Mouse (Mus musculus): Measurements from ENCODE around the gene Selenom. TPM values are rescaled to one million over a fixed set of nuclear protein-coding genes. Genes with fewer than 3 reads are reported as not detected.

Selenom gene
- polyA plus RNA-seq, 1 experiment from 2014 or later: 153 TPM

- no peaks in the 10 kb centered on the region for H3K9me3 ChIP-seq
- H3K27ac ChIP-seq: peak overlapping the region; percentile 95
- H3K9ac ChIP-seq: peak overlapping the region; percentile 72
- no peak for ATAC-seq (ENCODE audit: low FRiP score, low read depth)
- peaks cover 28% of the 10 kb centered on the region for H3K36me3 ChIP-seq
- H3K4me1 ChIP-seq: peaks cover 36% of the 10 kb centered on the region
- 37% methylated on average over 5 of the region's 5 CpGs for WGBS
- peak overlapping the region; percentile 79 for H3K4me2 ChIP-seq (replicated peaks)
- H3K4me3 ChIP-seq: peak overlapping the region; percentile 49
- H3K27me3 ChIP-seq: no peaks in the 10 kb centered on the region
Measured at GRCm38 (mm10) chr11:3536082-3536481, 21.6 kb downstream of the Selenom start.

DNA sequence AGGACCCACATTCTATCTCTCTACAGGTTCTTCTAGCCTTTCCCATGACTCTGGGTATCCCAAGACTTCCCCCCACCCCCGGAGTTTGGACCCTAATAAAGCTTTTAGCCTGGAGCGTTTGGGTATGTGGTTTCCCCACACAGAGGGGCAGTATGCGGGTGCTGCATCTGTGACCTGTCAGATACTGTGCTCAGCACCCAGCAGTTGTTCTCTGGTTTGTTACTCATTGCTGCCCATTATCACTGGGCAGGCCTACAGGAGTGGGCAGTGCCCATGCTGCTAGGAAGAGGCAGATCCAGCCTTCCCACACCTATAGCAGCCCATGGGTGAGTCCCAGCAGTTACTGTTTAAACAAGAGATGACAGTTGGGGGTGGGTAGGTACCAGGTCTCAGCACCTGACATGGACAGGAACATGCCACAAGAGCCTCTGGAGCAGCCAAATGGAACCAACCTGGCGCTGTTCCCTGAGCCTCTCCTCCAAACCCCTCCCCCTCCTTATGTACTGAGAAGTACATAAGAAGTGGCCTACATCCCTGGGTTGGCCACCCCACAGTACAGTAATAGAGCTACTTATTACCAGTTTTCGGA, 22.4 kb downstream of the Selenom start:
- H3K4me1 ChIP-seq: peaks cover 36% of the 10 kb centered on the region
- no peaks in the 10 kb centered on the region for H3K27me3 ChIP-seq
- WGBS: 92% methylated on average over 5 of the region's 5 CpGs
- peak overlapping the region; percentile 79 for H3K4me2 ChIP-seq (replicated peaks)
- H3K9ac ChIP-seq: no peak overlapping the region
- H3K4me3 ChIP-seq: peak overlapping the region; percentile 65; the same call in 1 of the 2 replicates
- peaks cover 21% of the 10 kb centered on the region for H3K36me3 ChIP-seq
- no peaks in the 10 kb centered on the region for H3K9me3 ChIP-seq
- no peak for ATAC-seq (ENCODE audit: low FRiP score, low read depth)
- no peak overlapping the region for H3K27ac ChIP-seq

- 86% methylated on average over 3 of the region's 3 CpGs for WGBS
- no peak for ATAC-seq (ENCODE audit: low FRiP score, low read depth)
- no peak overlapping the region for H3K27ac ChIP-seq
- H3K27me3 ChIP-seq: no peaks in the 10 kb centered on the region
- peak overlapping the region; percentile 79 for H3K4me2 ChIP-seq (replicated peaks)
- peak overlapping the region; percentile 83 for H3K9ac ChIP-seq
- no peaks in the 10 kb centered on the region for H3K9me3 ChIP-seq
- H3K4me3 ChIP-seq: peak overlapping the region; percentile 65
- peaks cover 12% of the 10 kb centered on the region for H3K36me3 ChIP-seq
- H3K4me1 ChIP-seq: peaks cover 38% of the 10 kb centered on the region
Measured at GRCm38 (mm10) chr11:3537711-3538110, 23.2 kb downstream of the Selenom start.

DNA sequence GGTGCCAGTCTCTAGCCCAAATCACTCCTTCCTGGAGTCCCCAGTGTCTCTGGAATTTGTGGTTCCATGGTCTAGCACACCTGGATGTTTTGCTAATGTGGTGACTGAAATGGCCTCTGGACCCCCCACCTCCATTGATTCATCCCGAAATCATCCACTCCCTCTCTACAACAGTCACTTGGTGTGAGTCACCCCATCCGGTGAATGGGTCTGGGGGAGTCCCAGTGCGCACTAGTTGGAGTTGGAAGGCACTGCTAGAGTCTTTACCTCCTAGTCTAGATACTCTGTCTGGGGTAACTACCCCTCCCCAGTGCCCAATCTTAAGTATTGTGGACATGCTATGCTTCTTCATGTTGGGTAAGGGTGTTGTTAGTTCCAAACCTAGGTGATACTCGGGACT, 23.9 kb downstream of the Selenom start:
- peaks cover 44% of the 10 kb centered on the region for H3K4me1 ChIP-seq
- WGBS: 74% methylated on average over 4 of the region's 4 CpGs

DNA sequence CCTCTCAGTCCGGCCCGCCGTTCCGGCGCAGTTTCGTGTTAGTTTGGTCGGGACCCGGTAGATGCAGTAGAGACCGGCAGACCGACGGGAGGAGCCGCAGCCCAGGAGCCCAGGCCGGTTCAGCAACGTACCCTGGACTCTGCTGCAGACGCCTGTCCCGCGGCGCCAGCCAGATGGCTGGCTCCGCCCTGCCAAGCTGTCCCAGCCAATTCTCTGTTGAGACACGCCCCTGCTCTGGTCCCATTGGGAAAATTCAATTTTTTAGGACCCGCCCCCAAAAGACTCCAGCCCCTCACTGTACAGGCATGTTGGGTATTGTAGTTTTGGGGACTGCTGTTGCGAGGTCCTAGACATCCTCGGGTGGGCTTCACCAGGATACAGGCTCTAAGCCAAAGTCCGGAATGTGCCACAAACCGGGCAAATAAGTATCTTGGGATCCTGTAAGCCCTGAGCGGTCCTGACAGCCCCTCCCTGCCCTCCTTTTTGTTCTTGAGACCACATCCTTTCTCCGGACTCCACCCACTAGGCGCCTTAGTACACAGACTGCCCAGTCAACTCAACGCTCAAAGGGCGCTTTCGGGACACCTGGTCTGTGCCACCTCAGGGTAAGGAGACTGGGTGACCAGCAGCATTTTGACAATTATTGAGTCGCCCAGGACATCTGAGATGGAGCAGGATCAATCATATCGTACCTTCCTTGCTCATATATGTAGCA, 24.8 kb downstream of the Selenom start:
- peaks cover under 1% of the 10 kb centered on the region; the same call in 1 of the 2 replicates for H3K36me3 ChIP-seq
- peak; percentile 91 for ATAC-seq (ENCODE audit: low FRiP score, low read depth)
- H3K4me1 ChIP-seq: peaks cover 48% of the 10 kb centered on the region
- H3K27ac ChIP-seq: peak overlapping the region; percentile 33; the same call in 1 of the 2 replicates
- H3K9ac ChIP-seq: peak overlapping the region; percentile 83
- no peaks in the 10 kb centered on the region for H3K27me3 ChIP-seq
- H3K4me2 ChIP-seq (replicated peaks): peak overlapping the region; percentile 79
- H3K4me3 ChIP-seq: peak overlapping the region; percentile 65
- WGBS: 4% methylated on average over 33 of the region's 33 CpGs
- H3K9me3 ChIP-seq: 0 out of 2 replicates have a peak, but pooled peaks cover under 1% of the 10 kb centered on the region

More for the DNA sequence above, 23.9 kb downstream of the Selenom start:
- peak overlapping the region; percentile 65 for H3K4me3 ChIP-seq
- peak overlapping the region; percentile 83 for H3K9ac ChIP-seq
- H3K4me2 ChIP-seq (replicated peaks): peak overlapping the region; percentile 79
- no peaks in the 10 kb centered on the region for H3K9me3 ChIP-seq
- no peak for ATAC-seq (ENCODE audit: low FRiP score, low read depth)
- H3K27ac ChIP-seq: peak overlapping the region; percentile 33; the same call in 1 of the 2 replicates
- peaks cover 6% of the 10 kb centered on the region for H3K36me3 ChIP-seq
- H3K27me3 ChIP-seq: no peaks in the 10 kb centered on the region

GRCm38 (mm10) chr11:3539826-3540196, 25.3 kb downstream of the Selenom start:
- Histone ChIP-seq H3K4me1 (peaks cover 44% of the 10 kb centered on the region), H3K9me3 (peaks cover 6% of the 10 kb centered on the region; the same call in 1 of the 2 replicates), H3K4me3 (peak overlapping the region; percentile 65), H3K9ac (no peak overlapping the region), H3K27me3 (no peaks in the 10 kb centered on the region), H3K27ac (no peak overlapping the region), H3K36me3 (no peaks in the 10 kb centered on the region; the same call in 1 of the 2 replicates), H3K4me2 (replicated peaks) (peak overlapping the region; percentile 79)
- ATAC-seq (ENCODE audit: low FRiP score, low read depth): no peak
- 83% methylated on average over 4 of the region's 4 CpGs for WGBS

GRCm38 (mm10) chr11:3540451-3541085, 26.1 kb downstream of the Selenom start, which contains the start of gene Smtn:
Gene Smtn, minus strand, starts transcription at chr11:3540612.
- H3K4me1 ChIP-seq: peaks cover 40% of the 10 kb centered on the region
- peak within 1 kb of the TSS; percentile 83 for H3K9ac ChIP-seq
- peak within 1 kb of the TSS; percentile 79 for H3K4me2 ChIP-seq (replicated peaks)
- WGBS: 93% methylated on average over 23 of the region's 23 CpGs
- H3K27ac ChIP-seq: no peak within 1 kb of the TSS
- H3K4me3 ChIP-seq: peak within 1 kb of the TSS; percentile 65
- H3K36me3 ChIP-seq: no peaks in the 10 kb centered on the region; the same call in 1 of the 2 replicates
- ATAC-seq (ENCODE audit: low FRiP score, low read depth): no peak
- H3K27me3 ChIP-seq: no peaks in the 10 kb centered on the region
- H3K9me3 ChIP-seq: peaks cover 6% of the 10 kb centered on the region; the same call in 1 of the 2 replicates

DNA sequence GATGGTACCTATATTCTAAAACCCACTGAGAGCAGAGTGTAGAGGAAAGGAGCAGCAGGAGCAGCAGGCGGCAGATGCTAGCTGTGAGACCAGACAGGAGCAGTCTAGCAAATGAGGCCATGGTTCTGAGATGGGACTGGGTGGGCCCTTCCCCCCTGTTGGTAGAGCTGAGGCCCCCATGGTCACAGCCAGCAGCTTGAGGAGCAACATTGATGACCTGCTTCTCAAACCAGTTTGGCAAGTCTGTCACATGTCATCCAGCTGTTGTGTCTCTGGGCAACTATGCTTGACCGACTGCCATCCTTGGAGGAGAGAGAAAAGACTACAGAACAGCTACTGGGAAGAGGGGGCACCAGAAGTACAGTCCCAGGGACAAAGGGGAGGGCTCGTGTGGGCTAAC, 27.4 kb downstream of the Selenom start:
- no peak for ATAC-seq (ENCODE audit: low FRiP score, low read depth)
- Histone ChIP-seq H3K27me3 (no peaks in the 10 kb centered on the region), H3K4me1 (peaks cover 37% of the 10 kb centered on the region), H3K4me2 (replicated peaks) (no peak overlapping the region), H3K9me3 (peaks cover 6% of the 10 kb centered on the region; the same call in 1 of the 2 replicates), H3K27ac (no peak overlapping the region), H3K4me3 (no peak overlapping the region), H3K9ac (no peak overlapping the region), H3K36me3 (no peaks in the 10 kb centered on the region; the same call in 1 of the 2 replicates)
- 70% methylated on average over 3 of the region's 3 CpGs for WGBS

GRCm38 (mm10) chr11:3543001-3543400, 28.5 kb downstream of the Selenom start:
- H3K27me3 ChIP-seq: no peaks in the 10 kb centered on the region
- H3K9me3 ChIP-seq: peaks cover 6% of the 10 kb centered on the region; the same call in 1 of the 2 replicates
- no peak for ATAC-seq (ENCODE audit: low FRiP score, low read depth)
- H3K4me3 ChIP-seq: no peak overlapping the region
- peak overlapping the region; percentile 58; the same call in 1 of the 2 replicates for H3K27ac ChIP-seq
- H3K4me2 ChIP-seq (replicated peaks): no peak overlapping the region
- H3K4me1 ChIP-seq: peaks cover 26% of the 10 kb centered on the region
- H3K9ac ChIP-seq: no peak overlapping the region; the same call in 1 of the 2 replicates
- H3K36me3 ChIP-seq: no peaks in the 10 kb centered on the region
- WGBS: 18% methylated on average over 5 of the region's 5 CpGs

DNA sequence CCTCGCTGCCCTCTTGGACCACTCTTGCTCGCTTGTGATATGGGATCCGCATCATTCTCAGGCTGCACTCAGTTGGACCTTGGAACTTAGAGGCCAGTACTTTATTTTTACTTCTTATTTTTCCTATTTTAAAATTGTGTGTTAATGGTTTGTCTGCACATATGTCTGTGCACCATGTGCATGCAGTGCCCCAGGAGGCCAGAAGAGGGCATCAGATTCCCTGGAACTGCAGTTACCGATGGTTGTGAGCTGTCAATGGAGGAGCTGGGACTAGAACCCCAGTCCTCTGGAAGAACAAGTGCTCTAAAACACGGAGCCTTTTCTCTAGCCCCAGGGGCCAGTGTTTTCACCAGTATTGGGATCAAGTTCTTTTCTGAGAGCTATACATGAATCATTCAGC, 29.9 kb downstream of the Selenom start:
- Histone ChIP-seq H3K27ac (no peak overlapping the region), H3K9me3 (peaks cover 6% of the 10 kb centered on the region; the same call in 1 of the 2 replicates), H3K4me3 (no peak overlapping the region), H3K4me1 (peaks cover 20% of the 10 kb centered on the region; the same call in 1 of the 2 replicates), H3K9ac (no peak overlapping the region), H3K4me2 (replicated peaks) (no peak overlapping the region), H3K36me3 (no peaks in the 10 kb centered on the region), H3K27me3 (no peaks in the 10 kb centered on the region)
- 96% methylated on average over 5 of the region's 5 CpGs for WGBS
- ATAC-seq (ENCODE audit: low FRiP score, low read depth): no peak

DNA sequence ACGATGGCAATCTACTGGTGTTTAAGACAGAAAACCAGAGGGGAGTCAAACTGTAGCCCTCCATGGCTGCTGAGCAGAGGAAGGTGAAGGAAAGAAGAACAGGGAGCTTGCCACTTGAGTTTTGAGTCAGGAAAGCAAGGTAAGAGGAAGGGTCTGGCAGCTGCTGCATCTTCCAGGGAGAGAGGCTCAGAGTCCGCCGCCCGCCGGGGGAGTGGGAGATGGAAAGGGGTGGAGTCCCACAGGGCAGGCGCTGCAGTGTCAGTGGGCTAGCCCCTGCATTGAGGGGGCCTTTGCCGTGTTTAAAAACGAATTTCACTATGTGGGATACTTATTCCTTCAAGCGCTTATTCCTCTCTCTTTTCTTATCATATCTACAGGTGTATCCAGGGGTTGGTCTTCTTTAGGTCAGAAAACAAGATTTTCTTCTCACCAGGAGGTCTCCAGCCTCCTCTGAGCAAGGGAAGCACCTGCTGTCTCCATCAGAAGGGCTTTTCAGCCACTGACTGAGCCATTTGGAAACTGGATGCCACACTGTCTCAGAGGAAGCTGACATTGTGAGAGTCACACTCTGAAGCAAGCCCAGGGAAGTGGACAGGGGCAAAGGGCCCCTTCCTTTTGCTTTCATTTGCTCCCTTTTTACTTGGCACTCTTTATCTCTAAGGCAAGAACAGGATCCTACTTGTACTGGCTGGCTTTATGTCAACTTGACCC, 31.2 kb downstream of the Selenom start:
- no peak for ATAC-seq (ENCODE audit: low FRiP score, low read depth)
- no peaks in the 10 kb centered on the region for H3K27me3 ChIP-seq
- no peak overlapping the region for H3K4me2 ChIP-seq (replicated peaks)
- WGBS: 23% methylated on average over 9 of the region's 9 CpGs
- H3K9me3 ChIP-seq: peaks cover 6% of the 10 kb centered on the region; the same call in 1 of the 2 replicates
- no peaks in the 10 kb centered on the region for H3K36me3 ChIP-seq
- H3K27ac ChIP-seq: no peak overlapping the region
- H3K4me3 ChIP-seq: no peak overlapping the region
- no peak overlapping the region for H3K9ac ChIP-seq
- peaks cover 20% of the 10 kb centered on the region; the same call in 1 of the 2 replicates for H3K4me1 ChIP-seq

Data from limb, embryonic 13.5 days (tissue).